Mouse (Mus musculus): ENCODE data around the gene Il21r.

The Il21r gene

DNA sequence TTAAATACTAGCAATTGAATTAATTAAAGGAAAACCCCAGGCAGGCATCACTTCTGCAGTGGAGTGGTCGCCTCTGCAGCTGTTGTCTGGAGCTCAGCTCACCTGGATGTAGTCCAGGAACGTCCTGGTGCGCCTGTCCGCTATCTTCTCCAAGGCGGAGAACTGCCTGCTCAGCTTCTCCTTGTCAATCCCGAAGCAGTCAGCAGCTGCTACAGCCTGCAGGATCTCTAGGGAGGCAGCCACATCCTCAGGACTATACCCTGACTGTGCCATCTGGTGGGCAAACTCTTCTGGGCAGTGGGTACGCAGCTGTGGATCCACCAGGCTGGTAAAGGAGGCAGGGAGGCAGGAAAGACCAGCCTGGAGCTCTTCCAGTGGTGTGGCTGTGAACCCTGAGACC is 42.2 kb downstream of the Il21r start:
- DNase-seq (ENCODE audit: low spot score) = no peak

GRCm38 (mm10) chr7:125649013-125649412 is 45.8 kb downstream of the Il21r start:
- no peak for DNase-seq (ENCODE audit: low spot score)

- no peak for DNase-seq (ENCODE audit: low spot score)
Measured at GRCm38 (mm10) chr7:125657511-125657910, 54.3 kb downstream of the Il21r start.

DNA sequence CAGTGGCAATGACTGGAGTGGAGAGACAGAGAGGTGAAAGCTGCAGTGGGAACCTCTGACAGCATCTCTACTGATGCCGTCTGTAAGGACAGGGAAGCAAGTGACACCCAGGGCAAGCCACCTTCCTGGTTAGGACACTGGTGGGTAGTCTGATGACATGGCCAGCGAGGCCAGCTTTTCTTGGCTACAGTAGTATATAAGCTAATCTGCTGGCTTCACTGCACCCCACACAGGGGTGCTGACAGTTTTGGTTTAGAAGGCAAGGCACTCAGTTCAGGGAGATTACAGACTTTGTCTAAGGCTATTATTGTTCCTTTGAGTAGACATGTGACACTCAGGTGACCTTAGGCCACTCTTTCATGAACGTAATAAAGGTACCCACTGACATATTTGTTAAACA is 60.4 kb downstream of the Il21r start:
- no peak for DNase-seq (ENCODE audit: low spot score)

DNA sequence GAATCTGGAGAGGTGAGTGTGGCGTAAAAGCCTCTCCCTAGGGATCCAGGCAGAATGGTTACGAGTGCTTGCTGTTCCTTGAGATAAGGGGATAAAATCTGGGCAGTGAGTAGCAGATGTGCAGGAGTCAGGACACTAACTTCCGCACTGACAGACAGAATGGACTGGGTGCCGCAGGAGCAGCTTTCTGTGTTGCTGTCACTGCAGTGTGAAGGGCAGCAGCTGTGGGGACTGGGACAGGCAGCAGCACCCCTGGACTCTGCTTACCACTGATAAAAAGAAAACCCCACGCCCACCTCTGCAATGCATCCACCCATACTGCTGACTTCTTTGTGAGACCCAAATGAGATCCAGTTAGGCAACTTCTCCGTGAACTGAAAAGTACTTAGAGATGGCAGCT is 67.6 kb downstream of the Il21r start:
- DNase-seq (ENCODE audit: low spot score) = no peak

- no peak for DNase-seq (ENCODE audit: low spot score)
Measured at GRCm38 (mm10) chr7:125671396-125671795, 68.2 kb downstream of the Il21r start.

DNA sequence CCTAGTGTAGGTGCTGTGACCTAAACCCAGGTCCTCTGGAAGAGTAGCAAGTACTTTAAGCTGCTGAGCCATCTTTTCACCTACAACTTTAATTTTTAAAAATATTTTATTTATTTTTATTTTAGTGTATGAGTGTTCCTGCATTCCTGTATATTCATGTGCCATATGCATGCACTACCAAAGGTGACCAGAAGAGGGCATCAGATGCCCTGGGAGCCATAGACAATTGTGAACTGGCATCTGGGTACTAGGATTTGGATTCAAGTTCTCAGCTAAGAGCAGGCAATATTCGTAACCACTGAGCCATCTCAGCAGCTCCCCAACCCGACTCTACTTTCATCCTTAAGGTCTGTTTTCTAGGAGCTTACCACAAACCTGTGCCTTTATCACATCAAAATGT is 71.7 kb downstream of the Il21r start:
- DNase-seq (ENCODE audit: low spot score) = peak; percentile 73

GRCm38 (mm10) chr7:125678756-125679155 is 75.5 kb downstream of the Il21r start:
- DNase-seq (ENCODE audit: low spot score) = no peak

- no peak for DNase-seq (ENCODE audit: low spot score)
Measured at GRCm38 (mm10) chr7:125679936-125680335, 76.7 kb downstream of the Il21r start.

Measured in testis, postnatal 10 days (tissue).